Mouse (Mus musculus) CD4-positive, CD25-positive, alpha-beta regulatory T cell, adult 2 months (primary cell): Measurements from ENCODE around the gene Sprr2a3.
"Not testable (repeated sequence)": the region's sequence is repeated elsewhere in the genome, so short reads cannot be mapped to it uniquely, and the experiment has no call there.

Experiments
- DNase-seq: peaks from one replicate; pipeline ENCODE4 v3.0.0-alpha.2; 2012; ENCODE audit warnings: low read depth, low spot score

Gene Sprr2a3

GRCm38 (mm10) chr3:92285101-92285500, at the start of gene Sprr2a3:
Sprr2a3 (plus strand) TSS chr3:92285417.
- not testable (repeated sequence) for DNase-seq

GRCm38 (mm10) chr3:92236463-92237189, 48.6 kb upstream of the Sprr2a3 start:
- not testable (repeated sequence) for DNase-seq

GRCm38 (mm10) chr3:92238736-92239135, 46.5 kb upstream of the Sprr2a3 start:
- DNase-seq, result not testable (repeated sequence)

GRCm38 (mm10) chr3:92239197-92239596, 46.0 kb upstream of the Sprr2a3 start:
- not testable (repeated sequence) for DNase-seq

- DNase-seq, result not testable (repeated sequence)
These were observed 40.4 kb upstream of the Sprr2a3 start for GRCm38 (mm10) chr3:92244833-92245232.

- not testable (repeated sequence) for DNase-seq
These were observed 39.0 kb upstream of the Sprr2a3 start for GRCm38 (mm10) chr3:92246245-92246644.

- not testable (repeated sequence) for DNase-seq
These were observed 36.7 kb upstream of the Sprr2a3 start for GRCm38 (mm10) chr3:92248494-92248893.

- DNase-seq, result not testable (repeated sequence)
These were observed 34.8 kb upstream of the Sprr2a3 start for GRCm38 (mm10) chr3:92250450-92250849.

- DNase-seq, result not testable (repeated sequence)
These were observed 31.4 kb upstream of the Sprr2a3 start for GRCm38 (mm10) chr3:92253860-92254259.

GRCm38 (mm10) chr3:92258526-92258925, 26.7 kb upstream of the Sprr2a3 start:
- DNase-seq, result not testable (repeated sequence)

GRCm38 (mm10) chr3:92263462-92263861, 21.8 kb upstream of the Sprr2a3 start:
- DNase-seq, result not testable (repeated sequence)

GRCm38 (mm10) chr3:92271414-92271985, 13.7 kb upstream of the Sprr2a3 start:
- not testable (repeated sequence) for DNase-seq

- not testable (repeated sequence) for DNase-seq
These were observed 11.7 kb upstream of the Sprr2a3 start for GRCm38 (mm10) chr3:92273504-92273903.

- not testable (repeated sequence) for DNase-seq
These were observed 11.2 kb upstream of the Sprr2a3 start for GRCm38 (mm10) chr3:92274018-92274417.

- not testable (repeated sequence) for DNase-seq
These were observed 5.6 kb upstream of the Sprr2a3 start for GRCm38 (mm10) chr3:92279663-92280062.

- not testable (repeated sequence) for DNase-seq
These were observed 4.1 kb upstream of the Sprr2a3 start for GRCm38 (mm10) chr3:92280963-92281606.

- DNase-seq, result not testable (repeated sequence)
These were observed 3.3 kb downstream of the Sprr2a3 start for GRCm38 (mm10) chr3:92288489-92288888.

- no peak for DNase-seq
These were observed 22.2 kb downstream of the Sprr2a3 start for GRCm38 (mm10) chr3:92307406-92307805.

- DNase-seq, result no peak
These were observed 31.1 kb downstream of the Sprr2a3 start, which contains the start of gene Sprr2b for GRCm38 (mm10) chr3:92316320-92316719. Sprr2b (plus strand) TSS chr3:92316620.

- DNase-seq, result no peak
These were observed 32.2 kb downstream of the Sprr2a3 start for GRCm38 (mm10) chr3:92317384-92317783.

GRCm38 (mm10) chr3:92336278-92336677, 51.1 kb downstream of the Sprr2a3 start:
- no peak for DNase-seq

- no peak for DNase-seq
These were observed 53.6 kb downstream of the Sprr2a3 start, which contains the start of gene Sprr2d for GRCm38 (mm10) chr3:92338840-92339239. Sprr2d (plus strand) TSS chr3:92339140.
